Comparison of ENCODE assay signal across 13 mouse cellular contexts in genomic region chr1:193418656-193419055, GRCm38 (mm10). TPM values are rescaled to one million over a fixed set of nuclear protein-coding genes. Genes with fewer than 3 reads are reported as not detected.
DNase-seq lines count a peak whose midpoint lies in the region; ATAC-seq lines count a peak whose summit lies in the region.
"Had no signal": no experiment of that assay in that cellular context is flagged by ENCODE, and none has a peak within 500 bp of the region (broad histone marks: within the 10 kb centered on the region; RNA-seq: fewer than 3 reads in every experiment).

No protein-coding gene starts in this region.

- H3K36me3 ChIP-seq in hindbrain, embryonic 15.5 days = no peaks in the 10 kb centered on the region
- no peaks in the 10 kb centered on the region for H3K36me3 ChIP-seq in hindbrain, embryonic 11.5 days (ENCODE audit: control insufficient read depth, insufficient read depth, low read length)
- no peaks in the 10 kb centered on the region for H3K36me3 ChIP-seq in midbrain, embryonic 13.5 days
- H3K36me3 ChIP-seq in midbrain, embryonic 14.5 days (ENCODE audit: control insufficient read depth, insufficient read depth, low read length) = no peaks in the 10 kb centered on the region
- H3K36me3 ChIP-seq in intestine, embryonic 15.5 days = no peaks in the 10 kb centered on the region
- H3K36me3 ChIP-seq in forebrain, embryonic 11.5 days (ENCODE audit: control insufficient read depth, insufficient read depth, low read length) = no peaks in the 10 kb centered on the region
- H3K36me3 ChIP-seq: embryonic facial prominence, embryonic 12.5 days; forebrain, embryonic 12.5 days; hindbrain, embryonic 10.5 days; midbrain, embryonic 10.5 days had no signal

- H3K9ac ChIP-seq in hindbrain, embryonic 15.5 days = no peak overlapping the region
- no peak overlapping the region for H3K9ac ChIP-seq in hindbrain, embryonic 11.5 days (ENCODE audit: low read depth, low read length)
- no peak overlapping the region for H3K9ac ChIP-seq in midbrain, embryonic 13.5 days (replicated peaks)
- H3K9ac ChIP-seq in midbrain, embryonic 14.5 days (replicated peaks; ENCODE audit: low read length) = no peak overlapping the region
- no peak overlapping the region for H3K9ac ChIP-seq in intestine, embryonic 15.5 days
- H3K9ac ChIP-seq in forebrain, embryonic 11.5 days (ENCODE audit: low read length) = no peak overlapping the region
- H3K9ac ChIP-seq: embryonic facial prominence, embryonic 12.5 days; forebrain, embryonic 12.5 days had no signal

- no peaks in the 10 kb centered on the region for H3K27me3 ChIP-seq in hindbrain, embryonic 15.5 days
- no peaks in the 10 kb centered on the region for H3K27me3 ChIP-seq in hindbrain, embryonic 11.5 days (ENCODE audit: control insufficient read depth, insufficient read depth, low read length)
- H3K27me3 ChIP-seq in midbrain, embryonic 13.5 days = no peaks in the 10 kb centered on the region
- H3K27me3 ChIP-seq in midbrain, embryonic 14.5 days (ENCODE audit: control insufficient read depth, insufficient read depth, low read length) = no peaks in the 10 kb centered on the region
- H3K27me3 ChIP-seq in intestine, embryonic 15.5 days (replicated peaks) = no peaks in the 10 kb centered on the region
- H3K27me3 ChIP-seq in forebrain, embryonic 11.5 days (ENCODE audit: control insufficient read depth, insufficient read depth, low read length) = no peaks in the 10 kb centered on the region
- H3K27me3 ChIP-seq: embryonic facial prominence, embryonic 12.5 days had no signal

- peaks cover 21% of the 10 kb centered on the region for H3K4me1 ChIP-seq in hindbrain, embryonic 15.5 days (replicated peaks)
- H3K4me1 ChIP-seq in hindbrain, embryonic 11.5 days (replicated peaks; ENCODE audit: control insufficient read depth, insufficient read depth, low read length) = no peaks in the 10 kb centered on the region
- H3K4me1 ChIP-seq in midbrain, embryonic 13.5 days (replicated peaks) = peaks cover 36% of the 10 kb centered on the region
- peaks cover 30% of the 10 kb centered on the region for H3K4me1 ChIP-seq in midbrain, embryonic 14.5 days (ENCODE audit: control insufficient read depth, insufficient read depth, low read length)
- peaks cover 33% of the 10 kb centered on the region for H3K4me1 ChIP-seq in intestine, embryonic 15.5 days (replicated peaks)
- no peaks in the 10 kb centered on the region for H3K4me1 ChIP-seq in forebrain, embryonic 11.5 days (replicated peaks; ENCODE audit: control insufficient read depth, insufficient read depth, low read length)

- no peak for DNase-seq in hindbrain, embryonic 11.5 days (ENCODE audit: low spot score)
- DNase-seq in midbrain, embryonic 14.5 days = no peak
- no peak for DNase-seq in testis, postnatal 14 days (ENCODE audit: low spot score)
- no peak for DNase-seq in forebrain, embryonic 11.5 days (ENCODE audit: low spot score)
- DNase-seq: cerebellum, adult 9-11 months had no signal

- H3K27ac ChIP-seq in hindbrain, embryonic 15.5 days (replicated peaks) = 0 out of 2 replicates have a peak overlapping the region, but pooled peaks have one; percentile 17
- H3K27ac ChIP-seq in hindbrain, embryonic 11.5 days (ENCODE audit: low read depth, low read length) = no peak overlapping the region
- no peak overlapping the region for H3K27ac ChIP-seq in midbrain, embryonic 13.5 days
- H3K27ac ChIP-seq in midbrain, embryonic 14.5 days (replicated peaks; ENCODE audit: low read depth, low read length) = no peak overlapping the region
- peak overlapping the region; percentile 71; the same call in 1 of the 2 replicates for H3K27ac ChIP-seq in intestine, embryonic 15.5 days
- no peak overlapping the region for H3K27ac ChIP-seq in forebrain, embryonic 11.5 days (ENCODE audit: low read depth, low read length)
- H3K27ac ChIP-seq: forebrain, embryonic 12.5 days had no signal

- H3K4me2 ChIP-seq in hindbrain, embryonic 15.5 days = no peak overlapping the region
- no peak overlapping the region for H3K4me2 ChIP-seq in hindbrain, embryonic 11.5 days (replicated peaks; ENCODE audit: low read depth, low read length)
- H3K4me2 ChIP-seq in midbrain, embryonic 13.5 days (replicated peaks) = no peak overlapping the region
- no peak overlapping the region for H3K4me2 ChIP-seq in midbrain, embryonic 14.5 days (ENCODE audit: low read length)
- H3K4me2 ChIP-seq in intestine, embryonic 15.5 days (replicated peaks) = no peak overlapping the region
- H3K4me2 ChIP-seq in forebrain, embryonic 11.5 days (ENCODE audit: low read depth, low read length, severe bottlenecking) = no peak overlapping the region
- H3K4me2 ChIP-seq: embryonic facial prominence, embryonic 12.5 days; forebrain, embryonic 12.5 days; liver, embryonic 11.5 days had no signal

- H3K4me3 ChIP-seq in hindbrain, embryonic 15.5 days = no peak overlapping the region
- no peak overlapping the region for H3K4me3 ChIP-seq in hindbrain, embryonic 11.5 days (ENCODE audit: low read depth, low read length)
- H3K4me3 ChIP-seq in midbrain, embryonic 13.5 days (replicated peaks) = no peak overlapping the region
- H3K4me3 ChIP-seq in midbrain, embryonic 14.5 days (replicated peaks; ENCODE audit: low read depth, low read length) = no peak overlapping the region
- no peak overlapping the region for H3K4me3 ChIP-seq in intestine, embryonic 15.5 days (replicated peaks)
- H3K4me3 ChIP-seq in forebrain, embryonic 11.5 days (ENCODE audit: low read depth, low read length) = no peak overlapping the region
- H3K4me3 ChIP-seq: embryonic facial prominence, embryonic 12.5 days; forebrain, embryonic 12.5 days; hindbrain, embryonic 10.5 days; midbrain, embryonic 10.5 days had no signal

- WGBS in hindbrain, embryonic 15.5 days = 78% methylated on average over 5 of the region's 5 CpGs
- 71% methylated on average over 5 of the region's 5 CpGs for WGBS in hindbrain, embryonic 11.5 days
- WGBS in midbrain, embryonic 13.5 days = 91% methylated on average over 5 of the region's 5 CpGs
- 86% methylated on average over 5 of the region's 5 CpGs for WGBS in midbrain, embryonic 14.5 days
- 26% methylated on average over 5 of the region's 5 CpGs for WGBS in intestine, embryonic 15.5 days
- WGBS in forebrain, embryonic 11.5 days = 84% methylated on average over 5 of the region's 5 CpGs

- no peaks in the 10 kb centered on the region for H3K9me3 ChIP-seq in hindbrain, embryonic 15.5 days
- H3K9me3 ChIP-seq in hindbrain, embryonic 11.5 days (ENCODE audit: control insufficient read depth, low read length) = no peaks in the 10 kb centered on the region
- H3K9me3 ChIP-seq in midbrain, embryonic 13.5 days = no peaks in the 10 kb centered on the region
- no peaks in the 10 kb centered on the region for H3K9me3 ChIP-seq in midbrain, embryonic 14.5 days (ENCODE audit: control insufficient read depth, low read length)
- H3K9me3 ChIP-seq in intestine, embryonic 15.5 days = no peaks in the 10 kb centered on the region
- H3K9me3 ChIP-seq in forebrain, embryonic 11.5 days (ENCODE audit: control insufficient read depth, low read length) = no peaks in the 10 kb centered on the region
- H3K9me3 ChIP-seq: embryonic facial prominence, embryonic 12.5 days; forebrain, embryonic 12.5 days; hindbrain, embryonic 10.5 days; midbrain, embryonic 10.5 days had no signal

- no peak for ATAC-seq in hindbrain, embryonic 15.5 days (ENCODE audit: low FRiP score, low read depth)
- ATAC-seq in hindbrain, embryonic 11.5 days (ENCODE audit: low FRiP score) = no peak
- 0 out of 2 replicates have a peak, but pooled peaks have one; percentile 8 for ATAC-seq in midbrain, embryonic 13.5 days
- ATAC-seq in midbrain, embryonic 14.5 days (ENCODE audit: low FRiP score, low TSS enrichment) = no peak
- peak; percentile 49 for ATAC-seq in intestine, embryonic 15.5 days
- no peak for ATAC-seq in forebrain, embryonic 11.5 days (replicated peaks; ENCODE audit: low FRiP score)

RNA-seq across cellular contexts. Expression of gene Camk1g, which starts 48.6 kb away (rescaled TPM):
- 40.5 and 41.0 TPM in 2 replicates for polyA plus RNA-seq in hindbrain, embryonic 15.5 days (2015; fragmentation: Nextera tagmentation; extraction: Ambion mirVana)
- 12.2 and 13.7 TPM in 2 replicates for polyA plus RNA-seq in hindbrain, embryonic 11.5 days (2014; fragmentation: Nextera tagmentation; extraction: Ambion mirVana)
- 42.5 and 43.0 TPM in 2 replicates for polyA plus RNA-seq in midbrain, embryonic 13.5 days (2015; fragmentation: Nextera tagmentation; extraction: Ambion mirVana)
- polyA plus RNA-seq in midbrain, embryonic 14.5 days (2014; fragmentation: Nextera tagmentation; extraction: Ambion mirVana) = 46.0 and 47.7 TPM in 2 replicates
- polyA plus RNA-seq in intestine, embryonic 15.5 days (2015; fragmentation: Nextera tagmentation; extraction: Ambion mirVana) = 5.2 and 6.8 TPM in 2 replicates
- 15.0 and 17.4 TPM in 2 replicates for polyA plus RNA-seq in forebrain, embryonic 11.5 days (2014; fragmentation: Nextera tagmentation; extraction: Ambion mirVana)

Comparison
In these comparisons a context has a peak if more than half of its experiments do, and no peak if none do; other contexts are left out.
1. ATAC-seq: peak in midbrain, embryonic 13.5 days (single experiment) and intestine, embryonic 15.5 days (single experiment); none in hindbrain, embryonic 15.5 days (single experiment), hindbrain, embryonic 11.5 days (single experiment), midbrain, embryonic 14.5 days (single experiment) and forebrain, embryonic 11.5 days (single experiment).
2. H3K27ac ChIP-seq: peak in hindbrain, embryonic 15.5 days (single experiment) and intestine, embryonic 15.5 days (single experiment); none in hindbrain, embryonic 11.5 days (single experiment), midbrain, embryonic 13.5 days (single experiment), midbrain, embryonic 14.5 days (single experiment) and forebrain, embryonic 11.5 days (single experiment).